Mouse (Mus musculus) spleen, postnatal 36 days (tissue): Measurements from ENCODE around the gene Gm20388.

Experiments
- DNase-seq, 2 experiments: peaks; one replicate each; pipeline ENCODE4 v3.0.0; 2022; ENCODE audit warnings: low spot score in 2 of 2, mixed read lengths in 1 of 2

The Gm20388 gene

DNA sequence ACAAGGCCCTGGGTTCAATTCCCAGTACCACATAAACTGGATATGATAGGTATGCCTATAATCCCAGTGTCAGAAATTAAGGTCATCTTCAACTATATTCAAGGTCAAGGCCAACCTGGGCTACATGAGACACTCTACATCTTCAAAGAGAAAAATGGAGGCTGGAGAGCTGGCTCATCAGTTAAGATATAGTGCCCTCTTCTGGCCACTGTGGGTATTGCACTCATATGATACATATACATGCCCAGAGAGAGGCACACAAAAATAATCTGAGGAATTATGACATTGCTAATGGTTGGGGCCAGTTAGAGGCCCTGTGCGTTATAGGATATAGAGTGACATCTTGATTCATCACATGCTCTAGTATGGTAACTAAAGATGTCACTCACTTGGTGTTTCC lies 523.1 kb downstream of the Gm20388 start:
- DNase-seq: no peak

- DNase-seq: peak in 1 of 2 experiments; percentile 25
Measured at GRCm38 (mm10) chr8:120435781-120436180, 525.1 kb downstream of the Gm20388 start.

GRCm38 (mm10) chr8:120436491-120437030 lies 525.9 kb downstream of the Gm20388 start:
- DNase-seq: peak; percentile 32 to 44

GRCm38 (mm10) chr8:120437207-120437606 lies 526.6 kb downstream of the Gm20388 start:
- no peak for DNase-seq

- no peak for DNase-seq
Measured at GRCm38 (mm10) chr8:120437666-120438395, 527.2 kb downstream of the Gm20388 start.

DNA sequence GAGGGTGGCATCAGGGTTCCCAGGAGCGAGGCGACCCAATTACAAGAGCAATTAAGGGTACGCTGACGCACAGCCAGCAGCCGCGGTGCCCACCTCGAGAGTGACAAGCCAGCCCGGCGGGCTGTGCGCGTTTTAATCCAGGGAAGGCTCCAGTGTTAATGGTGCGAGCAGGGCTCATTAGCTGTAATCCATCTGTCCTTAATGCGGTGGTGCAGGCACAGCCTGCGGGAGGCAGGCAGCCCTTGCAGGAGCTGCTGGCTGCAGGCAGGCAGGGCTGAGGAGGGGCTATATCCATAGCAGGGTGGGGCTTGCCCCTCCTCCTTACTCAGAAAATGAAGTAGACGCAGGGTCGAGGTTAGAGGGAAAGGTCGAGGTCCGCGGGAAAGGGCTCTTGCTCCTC lies 528.7 kb downstream of the Gm20388 start:
- DNase-seq: no peak

DNA sequence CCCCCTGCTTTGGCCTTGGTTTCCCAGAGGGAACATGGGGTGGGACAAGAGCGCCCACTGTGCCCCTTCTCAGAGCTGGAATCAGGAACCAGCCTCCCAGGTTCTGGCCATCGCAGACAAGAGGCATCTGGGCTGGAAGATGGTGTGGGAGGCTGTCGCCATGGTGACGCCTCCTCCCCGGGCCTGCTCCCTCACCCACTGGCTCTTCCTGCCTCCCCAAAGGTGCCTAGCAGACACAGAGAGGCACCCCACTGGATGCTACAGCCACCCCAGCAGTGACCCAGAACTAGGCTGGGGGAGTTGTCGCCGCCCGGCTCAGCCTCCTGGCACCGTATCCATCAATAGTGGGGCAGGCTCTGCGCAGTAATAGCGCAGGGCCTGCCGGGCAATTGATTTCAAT lies 530.1 kb downstream of the Gm20388 start:
- no peak for DNase-seq

DNA sequence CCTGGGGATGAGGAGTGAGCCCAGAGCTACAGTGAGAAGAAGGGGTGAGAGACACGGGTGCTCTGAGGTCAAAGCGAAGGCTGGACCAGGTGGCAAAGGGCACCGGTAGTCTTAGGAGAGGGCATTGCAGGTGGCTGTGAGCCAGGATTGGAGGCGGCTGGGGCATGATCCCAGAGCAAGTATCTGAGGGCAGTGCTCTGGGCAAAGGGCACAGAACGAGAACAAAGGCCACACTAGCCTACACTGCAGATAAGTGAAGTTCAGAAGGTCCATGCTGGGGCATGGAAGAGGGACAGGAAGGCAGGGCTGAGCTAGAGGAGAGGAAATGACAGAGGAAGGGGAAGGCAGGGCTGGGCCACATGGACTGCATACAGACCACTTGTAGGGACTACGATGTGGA lies 531.0 kb downstream of the Gm20388 start:
- DNase-seq: no peak

DNA sequence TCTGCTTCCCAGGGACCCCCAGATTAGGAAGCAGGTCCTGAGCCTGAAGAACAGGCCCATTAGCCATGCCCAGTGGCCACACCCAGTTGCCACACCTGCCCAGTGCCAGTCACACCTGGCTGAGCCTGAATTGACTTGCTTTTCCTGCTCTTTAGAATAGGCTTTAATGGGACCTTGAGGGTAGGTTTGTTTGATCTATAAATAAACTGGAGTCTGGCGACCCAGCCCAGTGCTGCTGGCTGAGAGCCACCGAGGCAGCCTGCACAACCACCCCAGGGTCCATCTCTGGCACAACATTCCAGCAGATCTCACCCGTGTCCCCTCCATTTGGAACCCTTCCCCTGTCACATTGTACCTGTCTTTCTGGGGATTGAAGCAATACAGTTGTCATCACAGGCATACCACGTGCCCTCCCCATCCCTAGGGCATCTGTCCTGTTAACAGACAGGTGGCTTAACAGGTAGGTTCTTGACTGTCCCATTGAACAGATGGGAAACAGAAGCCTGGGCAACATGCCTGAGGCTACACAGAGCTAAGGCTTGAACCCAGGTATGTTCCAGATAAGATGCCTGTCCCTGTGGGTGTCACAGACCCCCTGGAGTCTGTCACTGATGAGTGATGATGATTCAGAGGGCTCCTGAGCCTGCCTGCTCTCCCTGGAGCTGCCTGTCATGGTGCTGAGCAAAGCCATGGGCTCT lies 531.8 kb downstream of the Gm20388 start:
- no peak for DNase-seq

GRCm38 (mm10) chr8:120445249-120445648 lies 534.6 kb downstream of the Gm20388 start:
- peak in 1 of 2 experiments; percentile 36 for DNase-seq

GRCm38 (mm10) chr8:120448131-120448530 lies 537.5 kb downstream of the Gm20388 start:
- DNase-seq: no peak

- DNase-seq: no peak
Measured at GRCm38 (mm10) chr8:120449139-120449538, 538.5 kb downstream of the Gm20388 start.

GRCm38 (mm10) chr8:120449608-120450031 lies 539.0 kb downstream of the Gm20388 start:
- no peak for DNase-seq

DNA sequence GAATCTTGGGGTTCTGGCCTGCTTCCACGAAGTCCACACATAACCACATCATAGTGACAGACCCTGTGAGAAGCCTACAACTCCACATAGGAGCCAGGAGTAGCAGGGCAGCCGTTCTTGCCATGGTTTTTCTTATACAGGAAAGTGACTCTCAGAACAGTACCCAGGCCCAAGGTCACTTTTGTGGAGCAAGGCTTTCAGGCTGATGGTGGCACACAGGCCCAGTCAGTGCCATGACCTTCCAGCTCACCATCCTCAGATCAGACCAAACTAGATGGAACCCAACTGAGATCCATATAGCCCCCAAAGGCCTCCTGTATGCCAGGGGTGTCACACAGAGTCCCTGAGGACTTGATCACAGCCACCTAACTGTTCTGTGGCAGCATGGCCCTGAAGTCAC lies 541.5 kb downstream of the Gm20388 start:
- DNase-seq: no peak

DNA sequence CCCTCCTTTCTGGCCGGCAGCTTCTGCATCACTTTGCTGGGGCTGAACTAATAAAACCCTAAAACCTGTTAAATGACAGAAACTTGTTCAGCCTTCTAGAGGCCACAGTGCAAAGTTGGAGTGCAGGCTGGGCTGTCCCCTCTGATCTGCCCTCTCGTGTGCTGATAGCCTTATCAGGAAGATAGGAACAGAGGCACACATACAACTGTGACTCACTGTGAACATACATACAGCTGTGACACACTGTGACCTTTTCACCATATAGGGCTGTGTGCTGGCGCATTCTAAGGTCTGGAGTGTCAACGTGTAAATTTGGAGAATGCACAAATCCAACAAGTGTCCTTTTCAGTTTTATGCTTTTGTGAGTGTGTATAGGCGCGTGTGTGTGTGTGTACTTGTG lies 543.8 kb downstream of the Gm20388 start:
- no peak for DNase-seq

DNA sequence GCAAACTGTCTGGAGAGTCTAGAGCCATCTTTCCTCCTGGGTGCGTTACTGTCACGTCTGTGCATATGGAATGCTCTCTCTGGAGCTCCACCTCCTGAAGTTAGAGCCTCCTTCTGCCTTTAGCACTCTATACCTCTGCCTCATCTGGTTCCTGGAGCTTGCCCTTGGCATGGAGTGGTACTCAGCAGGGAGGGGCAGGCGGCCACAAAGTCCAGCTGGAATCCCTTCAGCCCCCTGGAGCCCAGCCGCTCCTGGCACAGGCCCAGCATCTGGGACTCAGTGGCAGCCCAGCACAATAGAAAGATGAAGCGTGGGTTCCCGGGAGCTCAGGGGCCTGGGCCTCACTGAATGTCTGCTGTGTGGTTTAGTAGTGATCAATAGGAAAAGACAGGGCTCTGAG lies 549.7 kb downstream of the Gm20388 start:
- DNase-seq: no peak

GRCm38 (mm10) chr8:120462119-120462551 lies 551.5 kb downstream of the Gm20388 start:
- no peak for DNase-seq

DNA sequence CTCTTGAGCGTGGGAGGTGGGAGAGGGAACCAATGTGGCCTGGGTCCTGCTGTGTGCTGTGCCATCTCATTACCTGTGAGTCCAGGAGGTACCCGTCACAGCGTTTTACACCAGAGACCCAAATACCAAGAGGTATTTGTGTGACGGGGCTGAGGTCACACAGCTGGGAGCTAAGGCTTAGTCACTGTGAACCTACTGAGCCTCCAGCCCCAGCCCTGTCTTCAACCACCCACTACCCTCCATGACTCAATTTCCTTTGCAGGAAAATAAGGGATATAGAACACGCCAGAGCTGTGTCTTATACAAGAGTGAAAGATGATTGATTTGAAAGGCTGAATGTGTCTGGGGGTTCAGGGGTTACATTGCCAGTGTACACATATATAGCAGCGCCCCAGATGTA lies 552.0 kb downstream of the Gm20388 start:
- no peak for DNase-seq

DNA sequence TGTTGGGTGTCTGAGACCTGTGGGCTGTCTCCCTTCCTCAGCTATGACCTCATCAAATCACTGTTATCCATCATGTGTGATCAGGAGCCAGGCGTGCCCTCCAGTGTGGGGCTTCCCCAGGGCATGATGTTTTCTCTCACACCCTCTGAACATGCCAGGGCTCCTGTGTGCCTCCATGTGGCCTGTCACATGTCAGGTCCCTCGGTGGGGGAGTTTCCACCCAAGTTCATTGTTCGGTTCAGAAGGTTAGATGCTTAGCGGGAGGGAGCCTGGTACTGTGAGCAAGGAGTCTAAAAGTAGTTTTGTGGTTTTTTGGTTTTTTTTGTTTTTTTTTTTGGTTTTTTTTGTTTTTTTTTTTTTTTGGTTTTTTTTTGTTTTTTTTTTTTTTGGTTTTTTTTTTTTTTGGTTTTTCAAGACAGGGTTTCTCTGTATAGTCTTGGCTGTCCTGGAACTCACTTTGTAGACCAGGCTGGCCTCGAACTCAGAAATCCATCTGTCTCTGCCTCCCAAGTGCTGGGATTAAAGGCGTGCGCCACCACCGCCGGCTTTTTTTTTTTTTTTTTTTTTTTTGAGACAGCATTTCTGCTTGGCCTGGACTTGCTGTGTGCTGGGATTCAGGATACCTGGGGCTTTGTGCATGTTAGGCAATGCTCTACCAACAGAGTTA lies 553.4 kb downstream of the Gm20388 start:
- DNase-seq: peak in 1 of 2 experiments; percentile 34

- DNase-seq: no peak
Measured at GRCm38 (mm10) chr8:120464585-120464937, 553.9 kb downstream of the Gm20388 start.

DNA sequence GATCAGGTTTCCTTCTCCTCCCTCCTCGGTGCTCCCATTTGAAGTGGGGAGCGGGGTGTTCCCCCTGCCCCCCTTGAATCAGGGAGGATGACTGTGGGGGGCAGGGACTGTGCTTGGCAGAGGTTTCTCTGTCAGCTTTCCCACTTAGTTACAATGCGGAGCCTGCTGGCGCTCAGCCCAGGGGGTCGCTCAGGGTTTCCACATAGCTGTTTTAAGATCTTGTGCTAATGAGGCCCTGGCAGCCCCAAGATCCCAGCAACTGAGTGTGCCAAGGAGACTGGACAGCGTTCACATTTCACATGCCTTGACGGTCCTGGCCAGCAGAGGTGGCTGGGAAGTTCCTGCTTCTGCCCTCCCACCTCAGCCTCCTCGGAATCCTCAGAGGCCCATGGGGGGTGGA lies 555.1 kb downstream of the Gm20388 start:
- no peak for DNase-seq

GRCm38 (mm10) chr8:120466266-120466665 lies 555.6 kb downstream of the Gm20388 start:
- no peak for DNase-seq
